Mouse (Mus musculus): Measurements from ENCODE around the gene Gon7. TPM values are rescaled to one million over a fixed set of nuclear protein-coding genes. Genes with fewer than 3 reads are reported as not detected.

Gene Gon7
- polyA plus RNA-seq, 1 experiment from 2014 or later: 20.7 TPM

DNA sequence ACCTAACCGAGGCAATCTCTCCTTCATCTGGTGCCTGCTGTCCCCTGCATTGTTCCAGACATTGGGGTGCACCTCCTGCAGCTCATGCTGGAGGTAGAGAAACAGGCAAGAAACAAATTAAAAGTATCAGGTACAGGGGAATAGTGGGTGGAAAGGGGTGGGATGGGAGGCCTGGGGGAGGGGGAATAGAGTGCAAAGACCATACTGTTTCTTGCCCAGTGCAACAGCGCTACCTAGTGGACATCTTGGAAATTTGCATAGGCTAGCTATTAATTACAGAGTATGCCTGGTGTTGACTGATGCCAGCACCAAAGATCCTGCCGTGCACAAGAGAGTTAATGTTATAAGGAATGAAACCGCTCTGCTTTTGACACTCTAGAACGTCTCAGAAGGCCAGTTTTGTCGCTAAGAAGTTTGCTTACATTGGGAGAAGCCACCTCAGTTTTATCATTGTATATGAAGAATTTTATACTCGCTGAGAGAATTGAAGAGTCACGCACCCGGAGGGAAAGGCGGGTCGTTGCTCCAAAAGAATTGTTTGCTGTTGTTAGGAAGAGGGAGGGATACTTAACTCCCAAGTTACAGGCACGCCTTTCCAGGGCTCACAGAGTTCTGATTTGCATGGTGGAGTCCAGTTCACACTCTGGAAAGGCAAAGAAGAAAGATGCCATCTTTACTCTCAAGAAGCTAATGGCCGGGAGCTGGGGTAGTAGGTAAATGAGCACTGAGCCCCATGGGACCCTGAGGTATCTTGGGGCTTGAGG, 37.9 kb downstream of the Gon7 start:
- H3K4me2 ChIP-seq: peak overlapping the region; percentile 40; the same call in 1 of the 2 replicates
- 30% methylated on average over 13 of the region's 13 CpGs for WGBS
- no peak for ATAC-seq (ENCODE audit: extremely low read depth, insufficient number of reproducible peaks, low FRiP score, low TSS enrichment)

DNA sequence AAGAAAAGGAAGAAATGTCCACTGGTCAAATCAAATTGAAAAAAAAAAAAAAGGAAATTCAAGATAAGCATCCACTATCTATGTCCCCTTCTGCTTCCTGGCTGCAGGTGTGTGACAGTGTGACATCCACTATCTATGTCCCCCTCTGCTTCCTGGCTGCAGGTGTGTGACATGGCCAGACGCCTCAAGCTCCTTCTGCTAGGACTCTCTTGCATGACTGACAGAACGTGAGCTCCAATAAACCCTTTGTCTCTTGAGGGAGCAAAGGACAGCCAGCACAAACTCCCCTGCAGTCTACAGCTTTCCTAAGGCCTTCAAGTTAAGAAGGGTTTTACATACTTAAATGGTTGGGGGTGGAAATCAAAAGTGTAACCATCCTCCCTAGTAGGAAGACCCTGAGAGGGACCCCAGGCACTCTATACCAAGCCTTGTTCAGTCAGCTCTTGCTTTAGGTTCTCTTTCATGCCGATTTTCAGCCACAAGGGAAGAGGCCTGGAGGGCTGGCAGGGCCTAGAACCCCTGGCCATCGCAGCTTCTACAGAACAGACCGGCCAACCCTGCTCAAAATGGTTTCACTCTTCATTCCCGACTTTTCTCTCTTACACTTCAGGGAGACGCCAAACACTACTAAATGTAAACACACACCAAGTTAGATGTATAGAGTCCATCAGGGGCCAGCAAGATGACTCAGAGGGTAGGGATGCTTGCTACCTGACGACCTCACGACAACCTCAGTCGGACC, 42.8 kb downstream of the Gon7 start:
- Histone ChIP-seq H3K9ac (no peak overlapping the region), H3K4me2 (no peak overlapping the region), H3K27ac (replicated peaks) (no peak overlapping the region), H3K9me3 (no peaks in the 10 kb centered on the region), H3K4me3 (no peak overlapping the region), H3K36me3 (no peaks in the 10 kb centered on the region), H3K4me1 (0 out of 2 replicates have a peak, but pooled peaks cover 8% of the 10 kb centered on the region), H3K27me3 (replicated peaks) (no peaks in the 10 kb centered on the region)
- no peak for ATAC-seq (ENCODE audit: extremely low read depth, insufficient number of reproducible peaks, low FRiP score, low TSS enrichment)
- WGBS: 78% methylated on average over 10 of the region's 10 CpGs

More for the DNA sequence above, 37.9 kb downstream of the Gon7 start:
- Histone ChIP-seq H3K27ac (replicated peaks) (no peak overlapping the region), H3K9ac (no peak overlapping the region), H3K4me3 (no peak overlapping the region), H3K9me3 (no peaks in the 10 kb centered on the region), H3K4me1 (peaks cover 13% of the 10 kb centered on the region; the same call in 1 of the 2 replicates), H3K27me3 (replicated peaks) (no peaks in the 10 kb centered on the region), H3K36me3 (no peaks in the 10 kb centered on the region)

DNA sequence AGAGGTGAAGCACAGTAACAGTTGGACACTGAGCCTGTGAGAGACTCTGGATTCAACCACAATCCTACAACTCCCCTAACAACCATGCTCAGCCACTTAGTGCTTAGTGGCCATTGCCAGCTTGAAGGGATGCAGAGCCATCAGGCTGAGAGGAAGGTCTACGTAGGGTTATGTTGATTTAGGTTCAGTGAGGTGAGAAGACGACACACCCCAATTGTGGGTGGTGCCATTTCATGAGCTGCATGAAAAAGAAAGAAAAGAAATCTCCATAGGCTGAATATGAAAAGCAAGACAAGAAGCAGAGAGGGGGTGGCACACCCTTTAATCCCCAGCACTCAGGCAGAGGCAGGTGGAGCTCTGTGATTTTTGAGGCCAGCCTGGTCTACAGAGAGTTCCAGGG, 43.5 kb downstream of the Gon7 start:
- Histone ChIP-seq H3K4me1 (0 out of 2 replicates have a peak, but pooled peaks cover 8% of the 10 kb centered on the region), H3K9ac (no peak overlapping the region), H3K36me3 (no peaks in the 10 kb centered on the region), H3K27me3 (replicated peaks) (no peaks in the 10 kb centered on the region), H3K4me3 (no peak overlapping the region), H3K9me3 (no peaks in the 10 kb centered on the region), H3K4me2 (no peak overlapping the region), H3K27ac (replicated peaks) (no peak overlapping the region)
- ATAC-seq (ENCODE audit: extremely low read depth, insufficient number of reproducible peaks, low FRiP score, low TSS enrichment): no peak
- WGBS: 66% methylated on average over 2 of the region's 2 CpGs

DNA sequence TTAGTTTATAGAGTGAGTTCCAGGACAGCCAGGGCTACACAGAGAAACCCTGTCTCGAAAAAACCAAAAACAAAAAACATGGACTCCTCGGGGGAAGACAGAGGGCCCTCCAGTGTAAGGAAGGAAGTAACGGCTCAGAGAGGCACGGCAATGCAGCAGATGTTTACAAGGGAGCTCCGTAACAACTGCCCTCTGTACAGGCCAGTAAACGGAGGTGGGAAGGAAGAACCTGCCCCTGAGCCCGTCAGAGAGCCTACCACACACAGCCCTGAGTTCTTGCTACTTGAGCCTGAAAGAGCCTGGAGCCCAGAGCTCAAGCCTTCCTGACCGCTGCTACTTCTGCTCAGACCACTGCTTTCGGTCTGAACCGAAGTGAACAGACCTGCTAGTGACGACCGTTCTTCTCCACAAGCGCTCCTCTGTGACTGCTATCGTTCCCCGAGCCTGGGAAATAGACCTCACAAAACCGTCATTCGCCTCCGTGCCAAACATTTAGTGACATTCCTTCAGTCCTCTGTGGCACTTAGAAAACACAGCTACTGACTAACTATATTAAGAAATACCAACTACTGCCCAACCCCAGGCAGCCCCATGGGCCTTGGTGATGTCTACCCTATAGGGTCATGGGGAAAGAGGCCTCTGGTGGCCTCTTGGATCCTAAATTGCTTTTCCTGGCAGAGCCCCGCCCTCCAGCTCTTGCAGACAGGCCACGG, 44.3 kb downstream of the Gon7 start:
- Histone ChIP-seq H3K36me3 (no peaks in the 10 kb centered on the region), H3K27me3 (replicated peaks) (no peaks in the 10 kb centered on the region), H3K4me2 (no peak overlapping the region), H3K9me3 (no peaks in the 10 kb centered on the region), H3K4me3 (no peak overlapping the region), H3K9ac (no peak overlapping the region), H3K27ac (replicated peaks) (no peak overlapping the region), H3K4me1 (0 out of 2 replicates have a peak, but pooled peaks cover 8% of the 10 kb centered on the region)
- ATAC-seq (ENCODE audit: extremely low read depth, insufficient number of reproducible peaks, low FRiP score, low TSS enrichment): no peak
- 64% methylated on average over 20 of the region's 20 CpGs for WGBS

DNA sequence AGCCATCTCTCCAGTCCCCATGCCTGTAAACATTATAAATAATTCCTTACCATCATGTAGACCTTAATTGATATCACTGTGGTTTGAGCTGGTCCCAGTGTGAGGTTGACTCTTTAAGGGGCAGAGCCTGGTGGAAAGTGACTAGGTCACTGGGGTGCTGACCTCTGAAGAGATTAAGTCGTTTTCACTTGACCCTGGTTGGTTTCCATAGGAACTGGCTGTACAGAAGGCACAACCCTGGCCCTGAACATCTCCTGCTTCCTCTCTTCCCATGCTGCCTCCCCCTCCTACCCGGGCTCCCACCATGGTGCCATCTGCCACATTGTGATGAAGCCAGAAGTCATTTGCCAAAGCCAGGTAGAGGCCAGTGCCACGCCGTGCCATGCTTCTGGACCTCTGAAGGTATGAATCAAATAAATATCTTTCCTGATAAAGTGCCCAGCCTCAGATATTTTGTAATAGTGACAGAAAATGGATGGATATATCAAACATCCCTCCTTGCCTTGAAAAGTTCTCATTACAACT, 46.7 kb downstream of the Gon7 start:
- peaks cover 15% of the 10 kb centered on the region for H3K4me1 ChIP-seq
- no peaks in the 10 kb centered on the region for H3K9me3 ChIP-seq
- H3K36me3 ChIP-seq: no peaks in the 10 kb centered on the region
- no peak overlapping the region for H3K27ac ChIP-seq (replicated peaks)
- no peak overlapping the region for H3K4me2 ChIP-seq
- no peak for ATAC-seq (ENCODE audit: extremely low read depth, insufficient number of reproducible peaks, low FRiP score, low TSS enrichment)
- 60% methylated on average over 4 of the region's 4 CpGs for WGBS
- H3K4me3 ChIP-seq: no peak overlapping the region
- no peak overlapping the region for H3K9ac ChIP-seq
- peaks cover 18% of the 10 kb centered on the region; the same call in 1 of the 2 replicates for H3K27me3 ChIP-seq (replicated peaks)

DNA sequence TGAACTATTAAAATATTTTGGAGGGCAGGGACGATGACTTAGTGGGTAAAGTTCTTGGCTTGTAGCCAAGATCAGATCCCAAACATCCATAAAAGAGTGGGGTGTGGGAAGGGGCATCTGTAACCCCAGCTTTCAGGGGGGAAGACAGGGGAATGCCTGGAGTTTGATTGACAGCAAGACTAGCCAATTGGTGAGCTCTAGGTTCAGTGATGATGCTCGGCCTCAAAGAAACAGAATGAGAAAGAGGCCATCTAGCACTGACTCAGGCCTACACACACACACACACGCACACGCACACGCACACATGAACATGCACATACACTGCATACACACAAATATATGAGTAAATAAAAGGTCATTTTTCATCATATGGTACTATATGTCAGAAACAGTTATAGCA, 47.7 kb downstream of the Gon7 start:
- no peak overlapping the region for H3K27ac ChIP-seq (replicated peaks)
- no peaks in the 10 kb centered on the region for H3K9me3 ChIP-seq
- no peak overlapping the region for H3K4me2 ChIP-seq
- no peak overlapping the region for H3K9ac ChIP-seq
- no peak for ATAC-seq (ENCODE audit: extremely low read depth, insufficient number of reproducible peaks, low FRiP score, low TSS enrichment)
- no peak overlapping the region for H3K4me3 ChIP-seq
- WGBS: 85% methylated on average over 5 of the region's 5 CpGs
- H3K27me3 ChIP-seq (replicated peaks): peaks cover 18% of the 10 kb centered on the region; the same call in 1 of the 2 replicates
- H3K36me3 ChIP-seq: no peaks in the 10 kb centered on the region
- H3K4me1 ChIP-seq: peaks cover 22% of the 10 kb centered on the region

DNA sequence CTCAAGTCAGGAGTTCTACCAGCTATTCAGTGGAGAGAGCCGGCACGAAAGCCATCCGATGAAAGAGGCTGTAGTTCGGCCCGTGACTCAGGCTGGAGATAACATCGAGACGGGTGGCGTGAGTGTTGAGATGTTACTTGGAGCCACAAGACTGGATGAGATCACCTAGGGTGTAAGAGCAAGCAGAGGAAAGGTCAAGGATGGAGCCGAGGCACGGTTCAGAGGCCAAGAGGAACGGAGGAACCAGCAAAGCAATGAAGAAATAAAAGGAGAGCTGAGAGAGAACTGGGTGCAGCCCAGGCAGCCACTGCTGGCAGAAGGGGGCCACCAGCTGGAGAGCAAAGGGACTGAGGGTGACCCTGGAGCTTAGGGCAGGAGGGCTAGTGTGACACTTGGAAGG, 49.4 kb downstream of the Gon7 start:
- Histone ChIP-seq H3K4me3 (peak overlapping the region; percentile 36), H3K27ac (replicated peaks) (no peak overlapping the region; the same call in 1 of the 2 replicates), H3K36me3 (no peaks in the 10 kb centered on the region), H3K9me3 (no peaks in the 10 kb centered on the region), H3K4me2 (peak overlapping the region; percentile 64), H3K9ac (peak overlapping the region; percentile 70), H3K4me1 (peaks cover 29% of the 10 kb centered on the region), H3K27me3 (replicated peaks) (peaks cover 22% of the 10 kb centered on the region; the same call in 1 of the 2 replicates)
- WGBS: 25% methylated on average over 11 of the region's 11 CpGs
- no peak for ATAC-seq (ENCODE audit: extremely low read depth, insufficient number of reproducible peaks, low FRiP score, low TSS enrichment)

DNA sequence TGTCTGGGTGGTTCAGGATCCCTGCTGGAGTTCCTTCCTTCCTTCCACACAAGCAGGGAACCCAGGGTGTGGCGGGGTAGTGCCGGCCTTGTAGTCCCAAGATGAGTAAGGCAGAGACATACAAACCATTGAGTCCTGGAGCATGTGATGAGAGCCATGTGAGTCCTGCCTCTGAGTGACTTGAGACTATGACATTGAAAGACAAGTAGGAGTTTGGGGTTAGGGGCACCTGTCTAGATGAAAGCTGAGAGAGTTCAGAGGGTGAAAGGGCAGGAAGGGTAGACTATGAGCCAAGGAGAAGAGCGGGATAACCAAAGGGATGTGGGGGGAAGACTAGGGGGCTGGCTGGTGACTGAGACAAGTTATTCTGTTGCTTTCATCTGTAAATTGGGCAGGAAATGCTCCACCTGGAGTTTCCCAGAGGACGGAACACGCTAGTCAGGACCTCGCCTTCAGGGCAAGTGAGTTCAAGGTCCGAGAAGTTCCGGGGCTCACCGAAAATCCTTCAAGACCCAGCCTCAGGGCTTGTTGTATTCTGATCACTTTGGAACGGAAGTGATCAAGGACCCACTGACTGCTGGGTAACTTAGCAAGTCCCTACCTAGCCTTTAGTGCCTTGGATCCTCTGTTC, 50.7 kb downstream of the Gon7 start:
- Histone ChIP-seq H3K4me2 (no peak overlapping the region), H3K4me3 (no peak overlapping the region), H3K36me3 (no peaks in the 10 kb centered on the region), H3K27me3 (replicated peaks) (peaks cover 23% of the 10 kb centered on the region; the same call in 1 of the 2 replicates), H3K4me1 (peaks cover 40% of the 10 kb centered on the region), H3K9ac (no peak overlapping the region), H3K9me3 (no peaks in the 10 kb centered on the region), H3K27ac (replicated peaks) (no peak overlapping the region)
- no peak for ATAC-seq (ENCODE audit: extremely low read depth, insufficient number of reproducible peaks, low FRiP score, low TSS enrichment)
- WGBS: 87% methylated on average over 10 of the region's 10 CpGs

DNA sequence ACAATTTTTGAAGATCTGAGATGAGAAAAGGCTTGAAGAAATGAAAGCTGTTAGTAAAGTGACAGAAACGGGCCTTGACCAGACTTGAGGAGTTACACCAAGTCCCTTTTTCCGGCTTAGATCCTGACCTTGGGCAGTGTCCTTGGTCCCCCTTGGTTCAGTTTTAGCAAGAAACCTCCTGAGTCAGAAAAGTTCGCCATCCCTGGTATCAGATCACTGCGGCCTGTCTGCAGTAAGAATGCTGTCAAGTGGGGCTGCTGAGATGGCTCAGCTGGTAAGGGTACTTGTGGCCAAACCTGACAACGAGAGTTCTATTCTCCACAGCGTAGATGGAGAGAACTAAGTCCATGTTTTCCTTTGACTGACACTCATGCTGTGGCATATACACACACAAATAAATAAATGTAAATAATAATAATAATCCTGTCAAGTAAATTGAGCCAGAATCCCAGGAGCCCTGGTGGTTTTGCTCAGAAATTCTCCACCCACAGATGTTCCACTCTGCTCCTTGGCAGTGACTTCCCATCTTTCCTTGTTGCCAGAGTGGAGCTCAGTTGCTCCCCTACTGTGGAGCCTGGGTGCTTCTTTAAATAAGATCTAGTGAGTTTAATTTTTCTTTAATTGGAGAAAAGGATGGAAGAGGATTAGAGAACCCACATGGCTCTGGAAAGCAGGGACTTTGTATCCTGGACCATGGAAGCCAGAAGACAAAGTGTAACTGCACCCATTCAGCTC, 51.5 kb downstream of the Gon7 start:
- peak overlapping the region; percentile 92; the same call in 1 of the 2 replicates for H3K9ac ChIP-seq
- 65% methylated on average over 6 of the region's 6 CpGs for WGBS
- H3K4me3 ChIP-seq: peak overlapping the region; percentile 87
- no peaks in the 10 kb centered on the region for H3K36me3 ChIP-seq
- no peak for ATAC-seq (ENCODE audit: extremely low read depth, insufficient number of reproducible peaks, low FRiP score, low TSS enrichment)
- no peaks in the 10 kb centered on the region for H3K9me3 ChIP-seq
- peak overlapping the region; percentile 96 for H3K4me2 ChIP-seq
- peaks cover 40% of the 10 kb centered on the region for H3K4me1 ChIP-seq
- peaks cover 23% of the 10 kb centered on the region; the same call in 1 of the 2 replicates for H3K27me3 ChIP-seq (replicated peaks)
- peak overlapping the region; percentile 75; the same call in 1 of the 2 replicates for H3K27ac ChIP-seq (replicated peaks)

DNA sequence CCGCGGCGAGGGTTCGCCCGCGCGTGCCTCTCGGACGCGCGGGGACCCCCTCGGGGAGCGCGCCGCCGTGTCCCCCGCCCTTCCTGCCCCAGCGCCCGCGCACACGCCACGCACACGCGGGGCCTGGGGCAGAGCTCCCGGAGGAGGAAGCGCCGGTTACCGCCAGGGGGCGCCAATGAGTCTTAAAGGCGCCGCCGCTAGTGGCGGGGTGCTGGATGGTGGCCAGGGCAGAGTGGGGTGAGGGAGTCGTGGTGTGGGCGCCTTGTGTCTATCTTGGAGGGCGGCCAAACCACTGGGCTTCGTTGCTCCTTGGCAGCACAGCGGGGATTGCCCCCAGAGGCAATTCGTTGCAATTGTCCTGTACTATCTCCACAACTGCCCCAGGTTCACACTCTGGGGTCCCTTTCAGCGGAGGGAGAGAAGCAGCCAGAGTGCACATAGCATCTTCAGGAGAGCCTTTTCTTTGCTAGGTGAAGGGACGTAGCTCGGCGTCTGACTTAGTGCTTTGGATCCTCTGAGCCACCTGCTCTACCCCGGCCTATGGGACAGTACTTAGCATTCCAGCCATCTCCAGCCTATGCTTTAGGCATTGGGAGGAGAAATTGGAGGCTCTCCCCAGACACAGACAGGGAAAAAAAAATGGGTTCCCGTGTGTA, 52.3 kb downstream of the Gon7 start:
- H3K4me2 ChIP-seq: peak overlapping the region; percentile 96
- peaks cover 23% of the 10 kb centered on the region; the same call in 1 of the 2 replicates for H3K27me3 ChIP-seq (replicated peaks)
- no peaks in the 10 kb centered on the region for H3K36me3 ChIP-seq
- ATAC-seq (ENCODE audit: extremely low read depth, insufficient number of reproducible peaks, low FRiP score, low TSS enrichment): peak; percentile 81
- H3K27ac ChIP-seq (replicated peaks): peak overlapping the region; percentile 75
- peaks cover 40% of the 10 kb centered on the region for H3K4me1 ChIP-seq
- H3K4me3 ChIP-seq: peak overlapping the region; percentile 87
- WGBS: 3% methylated on average over 45 of the region's 45 CpGs
- no peaks in the 10 kb centered on the region for H3K9me3 ChIP-seq
- H3K9ac ChIP-seq: peak overlapping the region; percentile 92

All from heart, embryonic 13.5 days (tissue).